Mouse (Mus musculus): ENCODE results near the gene C1qtnf7. TPM values are rescaled to one million over a fixed set of nuclear protein-coding genes. Genes with fewer than 3 reads are reported as not detected.

The C1qtnf7 gene
- polyA plus RNA-seq, 2 experiments, result 0.37 to 0.53 TPM

DNA sequence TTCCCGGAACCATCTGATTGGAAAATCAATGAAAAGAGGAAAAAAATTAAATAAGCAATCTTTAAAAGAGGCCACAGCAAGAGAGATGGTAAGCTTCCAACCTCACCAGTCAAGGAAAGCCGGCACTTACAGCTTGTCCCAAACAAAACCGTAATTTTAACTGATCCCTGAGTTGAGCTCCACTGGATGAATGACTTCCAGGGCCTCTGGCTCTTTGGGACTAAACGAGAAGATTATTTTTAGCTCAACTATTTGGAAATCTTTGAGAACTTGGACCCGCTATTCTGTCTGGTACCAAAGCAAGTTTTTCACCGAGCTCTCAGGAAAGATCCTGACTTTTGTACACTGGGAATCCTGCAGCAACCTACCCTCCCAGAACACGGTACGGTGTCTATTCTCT lies 86.3 kb downstream of the C1qtnf7 start:
- DNase-seq (ENCODE audit: low read depth in 3 of 3, low spot score in 3 of 3) (no peak), ATAC-seq (ENCODE audit: insufficient read depth) (no peak)
- H3K9me3 ChIP-seq (ENCODE audit: control insufficient read depth, low read length), result no peaks in the 10 kb centered on the region
- no peak overlapping the region for H3K9ac ChIP-seq (replicated peaks)
- no peak for TF ChIP-seq EP300 (IDR thresholded peaks at IDR 0.05; ENCODE audit: low read depth)
- TF ChIP-seq CTCF (IDR thresholded peaks at IDR 0.05; ENCODE audit: low read depth), result no peak
- no peak overlapping the region for H3K4me2 ChIP-seq (ENCODE audit: low read depth)
- no peaks in the 10 kb centered on the region for H3K4me1 ChIP-seq (replicated peaks; ENCODE audit: control insufficient read depth in 2 of 2, insufficient read depth in 2 of 2, low read length in 1 of 2)
- H3K27me3 ChIP-seq (ENCODE audit: control insufficient read depth, insufficient read depth, low read length), result no peaks in the 10 kb centered on the region
- H3K4me3 ChIP-seq (ENCODE audit: insufficient read depth in 1 of 2, low read depth in 2 of 2, low read length in 2 of 2), result no peak overlapping the region
- H3K36me3 ChIP-seq (replicated peaks; ENCODE audit: control insufficient read depth, insufficient read depth, low read depth), result no peaks in the 10 kb centered on the region
- H3K27ac ChIP-seq, result no peak overlapping the region
- WGBS (ENCODE audit: insufficient replicate concordance), result 69% methylated on average over 8 of the region's 8 CpGs

DNA sequence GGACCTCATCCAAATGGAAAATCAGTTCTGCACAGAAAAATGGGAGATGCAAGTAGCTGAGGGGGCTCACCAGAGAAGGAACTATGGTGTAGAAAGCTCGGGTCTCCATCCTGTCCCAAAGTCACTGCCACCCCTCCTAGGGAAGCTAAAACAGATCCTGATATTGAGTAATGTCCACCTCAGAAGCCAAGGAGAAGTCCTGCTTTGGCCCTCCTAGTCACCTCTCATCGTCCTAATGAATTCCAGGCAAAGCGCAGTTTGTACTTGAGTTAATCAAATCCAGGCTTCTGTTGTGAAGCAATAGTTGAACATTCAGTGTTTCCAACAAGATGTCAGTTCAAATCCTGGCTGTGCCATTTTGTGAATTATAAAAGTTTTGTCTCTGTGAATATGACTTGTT lies 87.2 kb downstream of the C1qtnf7 start:
- TF ChIP-seq EP300 (IDR thresholded peaks at IDR 0.05; ENCODE audit: low read depth), result no peak
- no peak for TF ChIP-seq CTCF (IDR thresholded peaks at IDR 0.05; ENCODE audit: low read depth)
- no peak overlapping the region for H3K4me3 ChIP-seq (ENCODE audit: insufficient read depth in 1 of 2, low read depth in 2 of 2, low read length in 2 of 2)
- H3K27me3 ChIP-seq (ENCODE audit: control insufficient read depth, insufficient read depth, low read length), result no peaks in the 10 kb centered on the region
- 69% methylated on average over 3 of the region's 3 CpGs for WGBS (ENCODE audit: insufficient replicate concordance)
- H3K9me3 ChIP-seq (ENCODE audit: control insufficient read depth, low read length), result no peaks in the 10 kb centered on the region
- ATAC-seq (ENCODE audit: insufficient read depth) (no peak), DNase-seq (ENCODE audit: low read depth in 3 of 3, low spot score in 3 of 3) (no peak)
- H3K4me1 ChIP-seq (replicated peaks; ENCODE audit: control insufficient read depth in 2 of 2, insufficient read depth in 2 of 2, low read length in 1 of 2), result no peaks in the 10 kb centered on the region
- no peak overlapping the region for H3K4me2 ChIP-seq (ENCODE audit: low read depth)
- H3K27ac ChIP-seq, result no peak overlapping the region
- no peaks in the 10 kb centered on the region for H3K36me3 ChIP-seq (replicated peaks; ENCODE audit: control insufficient read depth, insufficient read depth, low read depth)
- H3K9ac ChIP-seq (replicated peaks), result no peak overlapping the region

DNA sequence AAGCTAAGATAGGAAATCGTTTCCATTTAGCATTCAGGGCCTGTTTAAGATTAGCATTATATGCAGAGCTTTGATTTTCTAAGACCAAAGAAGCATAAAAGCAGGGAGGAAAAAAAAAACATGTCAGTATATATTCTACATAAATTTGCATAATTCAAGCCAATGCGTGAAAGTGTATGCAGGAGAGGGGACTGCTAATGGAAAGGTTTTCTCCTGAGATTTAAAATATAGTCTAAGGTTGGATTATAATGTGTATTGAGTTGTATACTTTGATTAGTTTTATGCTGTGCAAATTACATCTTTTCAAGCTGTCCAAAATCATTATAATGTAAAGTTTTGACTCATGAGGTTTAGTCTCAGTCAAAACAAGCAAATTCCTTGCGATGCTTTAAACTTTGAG lies 88.2 kb downstream of the C1qtnf7 start:
- Histone ChIP-seq H3K9me3 (ENCODE audit: control insufficient read depth, low read length) (no peaks in the 10 kb centered on the region), H3K4me3 (ENCODE audit: insufficient read depth in 1 of 2, low read depth in 2 of 2, low read length in 2 of 2) (no peak overlapping the region), H3K27ac (no peak overlapping the region), H3K4me2 (ENCODE audit: low read depth) (no peak overlapping the region), H3K9ac (replicated peaks) (no peak overlapping the region), H3K27me3 (ENCODE audit: control insufficient read depth, insufficient read depth, low read length) (no peaks in the 10 kb centered on the region), H3K4me1 (replicated peaks; ENCODE audit: control insufficient read depth in 2 of 2, insufficient read depth in 2 of 2, low read length in 1 of 2) (no peaks in the 10 kb centered on the region), H3K36me3 (replicated peaks; ENCODE audit: control insufficient read depth, insufficient read depth, low read depth) (no peaks in the 10 kb centered on the region)
- TF ChIP-seq CTCF (IDR thresholded peaks at IDR 0.05; ENCODE audit: low read depth), result no peak
- no peak for TF ChIP-seq EP300 (IDR thresholded peaks at IDR 0.05; ENCODE audit: low read depth)
- WGBS (ENCODE audit: insufficient replicate concordance), result 54% methylated on average over 3 of the region's 3 CpGs
- no peak for DNase-seq (ENCODE audit: low read depth in 3 of 3, low spot score in 3 of 3)
- ATAC-seq (ENCODE audit: insufficient read depth), result no peak

DNA sequence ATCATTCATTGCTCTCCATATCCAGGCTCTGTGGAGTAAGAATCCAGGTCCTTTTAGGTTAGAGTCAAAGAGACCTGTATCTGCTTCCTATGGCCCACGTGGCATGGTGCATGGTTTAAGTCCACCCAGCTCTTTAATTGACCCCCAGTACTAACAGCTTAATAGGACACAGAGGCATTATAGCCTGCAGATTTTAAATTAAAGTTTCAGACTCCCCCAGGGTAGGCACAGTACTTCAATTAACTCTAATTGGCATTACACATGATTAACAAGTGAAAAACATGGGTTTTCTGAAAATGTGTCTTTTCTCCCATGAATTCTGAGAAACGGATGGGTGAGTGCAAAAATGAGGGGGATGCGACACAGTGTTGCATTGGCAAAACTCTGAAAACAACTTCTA lies 92.7 kb downstream of the C1qtnf7 start:
- no peaks in the 10 kb centered on the region for H3K9me3 ChIP-seq (ENCODE audit: control insufficient read depth, low read length)
- no peaks in the 10 kb centered on the region for H3K4me1 ChIP-seq (replicated peaks; ENCODE audit: control insufficient read depth in 2 of 2, insufficient read depth in 2 of 2, low read length in 1 of 2)
- TF ChIP-seq EP300 (IDR thresholded peaks at IDR 0.05; ENCODE audit: low read depth), result no peak
- TF ChIP-seq CTCF (IDR thresholded peaks at IDR 0.05; ENCODE audit: low read depth), result no peak
- DNase-seq (ENCODE audit: low read depth in 3 of 3, low spot score in 3 of 3) (no peak), ATAC-seq (ENCODE audit: insufficient read depth) (no peak)
- no peak overlapping the region for H3K9ac ChIP-seq (replicated peaks)
- H3K36me3 ChIP-seq (replicated peaks; ENCODE audit: control insufficient read depth, insufficient read depth, low read depth), result no peaks in the 10 kb centered on the region
- H3K27ac ChIP-seq, result no peak overlapping the region
- H3K4me2 ChIP-seq (ENCODE audit: low read depth), result no peak overlapping the region
- H3K4me3 ChIP-seq (ENCODE audit: insufficient read depth in 1 of 2, low read depth in 2 of 2, low read length in 2 of 2), result no peak overlapping the region
- no peaks in the 10 kb centered on the region for H3K27me3 ChIP-seq (ENCODE audit: control insufficient read depth, insufficient read depth, low read length)
- WGBS (ENCODE audit: insufficient replicate concordance), result 56% methylated on average over 3 of the region's 3 CpGs

DNA sequence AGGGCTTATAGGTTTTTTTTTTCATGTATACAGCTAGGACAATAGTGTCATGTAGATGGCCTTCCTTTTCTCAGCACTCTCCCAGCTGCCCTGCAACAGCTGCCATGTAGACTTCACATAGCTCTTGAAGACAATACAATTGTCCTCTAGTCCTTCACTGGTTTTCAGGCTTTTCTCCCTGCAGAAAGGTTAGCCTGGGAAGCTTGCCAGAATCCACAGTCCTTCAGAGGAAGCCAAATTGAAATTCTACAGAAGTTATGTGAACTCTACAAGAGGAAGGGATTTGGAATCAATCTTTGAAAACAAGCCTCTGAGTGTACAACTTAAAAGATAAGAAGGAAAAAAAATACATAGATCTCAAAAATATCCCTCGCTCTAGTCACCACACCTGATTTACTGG lies 94.4 kb downstream of the C1qtnf7 start:
- no peak overlapping the region for H3K27ac ChIP-seq
- H3K9ac ChIP-seq (replicated peaks), result no peak overlapping the region
- no peak overlapping the region for H3K4me3 ChIP-seq (ENCODE audit: insufficient read depth in 1 of 2, low read depth in 2 of 2, low read length in 2 of 2)
- no peak for TF ChIP-seq CTCF (IDR thresholded peaks at IDR 0.05; ENCODE audit: low read depth)
- TF ChIP-seq EP300 (IDR thresholded peaks at IDR 0.05; ENCODE audit: low read depth), result no peak
- no peaks in the 10 kb centered on the region for H3K9me3 ChIP-seq (ENCODE audit: control insufficient read depth, low read length)
- 59% methylated on average over 1 of the region's 1 CpGs for WGBS (ENCODE audit: insufficient replicate concordance)
- no peak for ATAC-seq (ENCODE audit: insufficient read depth)
- H3K4me2 ChIP-seq (ENCODE audit: low read depth), result no peak overlapping the region
- H3K36me3 ChIP-seq (replicated peaks; ENCODE audit: control insufficient read depth, insufficient read depth, low read depth), result no peaks in the 10 kb centered on the region
- DNase-seq (ENCODE audit: low read depth in 3 of 3, low spot score in 3 of 3), result no peak
- no peaks in the 10 kb centered on the region for H3K4me1 ChIP-seq (replicated peaks; ENCODE audit: control insufficient read depth in 2 of 2, insufficient read depth in 2 of 2, low read length in 1 of 2)
- no peaks in the 10 kb centered on the region for H3K27me3 ChIP-seq (ENCODE audit: control insufficient read depth, insufficient read depth, low read length)
